Mouse (Mus musculus): ENCODE results near the gene Ascc3. TPM values are rescaled to one million over a fixed set of nuclear protein-coding genes. Genes with fewer than 3 reads are reported as not detected.

The Ascc3 gene
- polyA plus RNA-seq (2015; fragmentation: Nextera tagmentation; extraction: Ambion mirVana): 17.7 and 17.8 TPM in 2 replicates

DNA sequence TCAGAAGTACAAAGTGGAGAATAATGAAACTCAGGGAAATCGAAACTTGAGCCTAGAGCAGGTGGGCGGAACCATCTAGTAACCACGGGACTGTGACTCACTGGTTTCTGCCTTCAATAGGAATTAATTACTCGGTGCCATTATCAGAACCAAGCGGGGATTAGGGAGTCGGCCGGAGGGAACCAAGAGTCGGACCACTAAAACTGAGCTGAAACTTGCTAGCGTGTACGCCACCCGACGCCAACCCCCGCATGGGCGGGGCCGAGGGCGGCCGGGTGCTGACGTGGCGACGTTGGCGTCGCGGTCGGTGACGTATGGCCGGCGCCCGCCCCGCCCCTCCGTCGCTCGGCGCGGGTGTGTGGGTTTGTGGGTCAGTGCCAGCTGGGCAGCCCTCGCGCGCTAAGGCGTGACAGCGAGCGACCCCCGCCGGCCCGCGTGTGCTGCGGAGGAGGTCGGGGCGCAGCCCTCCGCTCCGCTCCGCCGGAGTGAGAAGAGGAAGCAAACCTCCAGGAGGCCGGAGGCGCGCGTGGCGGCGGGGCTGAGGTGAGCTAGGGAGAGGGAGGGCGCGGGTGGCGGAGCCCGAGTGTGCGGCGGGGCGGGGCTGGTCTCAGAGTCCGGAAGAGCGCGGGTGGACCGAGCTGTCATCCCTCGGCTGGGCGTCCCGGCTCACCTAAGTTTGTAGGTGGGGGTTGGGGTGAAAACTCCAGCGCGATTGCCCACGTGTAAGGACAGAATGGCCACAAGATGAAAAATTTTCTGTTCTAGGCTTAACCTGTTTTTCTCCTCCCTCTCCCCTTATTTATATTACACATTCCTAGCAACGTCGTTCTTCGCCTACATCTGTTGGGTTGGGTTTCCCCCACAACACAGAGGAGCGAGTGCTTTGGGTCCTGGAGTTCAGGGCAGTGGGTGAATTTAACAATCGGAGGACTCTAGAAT is at the start of gene Ascc3:
Gene Ascc3, plus strand, starts transcription at position 315 of the 939 bp plus-strand sequence.
- peak; percentile 100 for ATAC-seq (ENCODE audit: low FRiP score)
- Histone ChIP-seq H3K9me3 (no peaks in the 10 kb centered on the region), H3K4me2 (peak within 1 kb of the TSS; percentile 63), H3K4me1 (replicated peaks) (peaks cover 7% of the 10 kb centered on the region; the same call in 1 of the 2 replicates), H3K27ac (peak within 1 kb of the TSS; percentile 90), H3K9ac (peak within 1 kb of the TSS; percentile 80), H3K36me3 (no peaks in the 10 kb centered on the region), H3K4me3 (peak within 1 kb of the TSS; percentile 77), H3K27me3 (no peaks in the 10 kb centered on the region)
- under 1% methylated on average over 74 of the region's 79 CpGs for WGBS

DNA sequence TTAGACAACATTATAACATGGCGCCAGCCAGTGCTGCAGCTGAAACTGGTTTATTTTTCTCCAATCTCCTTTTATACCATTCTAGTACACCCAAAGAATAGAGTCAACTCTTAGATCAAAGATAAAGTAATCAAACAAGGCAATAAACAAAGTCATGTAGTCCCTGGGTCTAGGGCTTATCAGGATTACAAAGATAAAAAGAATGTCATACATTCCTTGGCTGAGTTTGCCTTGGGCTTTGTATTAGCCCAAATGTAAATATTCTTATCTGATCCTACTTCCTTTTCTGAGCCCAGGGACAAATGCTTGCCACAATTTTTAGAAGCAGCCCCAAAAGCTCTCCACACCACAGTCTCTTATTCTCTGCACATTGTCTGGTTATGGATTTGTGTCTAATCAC is 7.7 kb upstream of the Ascc3 start:
- Histone ChIP-seq H3K27ac (no peak overlapping the region), H3K4me3 (no peak overlapping the region), H3K9me3 (no peaks in the 10 kb centered on the region), H3K9ac (no peak overlapping the region), H3K27me3 (no peaks in the 10 kb centered on the region), H3K4me1 (replicated peaks) (no peaks in the 10 kb centered on the region), H3K36me3 (no peaks in the 10 kb centered on the region), H3K4me2 (no peak overlapping the region)
- 91% methylated on average over 1 of the region's 1 CpGs for WGBS
- no peak for ATAC-seq (ENCODE audit: low FRiP score)

- H3K27ac ChIP-seq: no peak overlapping the region
- no peak overlapping the region for H3K4me3 ChIP-seq
- H3K9me3 ChIP-seq: no peaks in the 10 kb centered on the region
- no peak overlapping the region for H3K9ac ChIP-seq
- H3K36me3 ChIP-seq: no peaks in the 10 kb centered on the region
- no peaks in the 10 kb centered on the region for H3K4me1 ChIP-seq (replicated peaks)
- ATAC-seq (ENCODE audit: low FRiP score): no peak
- no peaks in the 10 kb centered on the region for H3K27me3 ChIP-seq
- no peak overlapping the region for H3K4me2 ChIP-seq
- WGBS: 88% methylated on average over 1 of the region's 1 CpGs
These were observed 5.9 kb upstream of the Ascc3 start for GRCm38 (mm10) chr10:50586556-50586955.

- Histone ChIP-seq H3K4me2 (peak overlapping the region; percentile 63), H3K27ac (no peak overlapping the region), H3K9ac (peak overlapping the region; percentile 80), H3K4me3 (peak overlapping the region; percentile 77), H3K36me3 (no peaks in the 10 kb centered on the region), H3K9me3 (no peaks in the 10 kb centered on the region), H3K27me3 (no peaks in the 10 kb centered on the region), H3K4me1 (replicated peaks) (peaks cover 10% of the 10 kb centered on the region; the same call in 1 of the 2 replicates)
- WGBS: 77% methylated on average over 12 of the region's 12 CpGs
- no peak for ATAC-seq (ENCODE audit: low FRiP score)
These were observed 902 bp downstream of the Ascc3 start for GRCm38 (mm10) chr10:50593371-50593770.

- Histone ChIP-seq H3K36me3 (no peaks in the 10 kb centered on the region), H3K4me2 (no peak overlapping the region), H3K4me1 (replicated peaks) (peaks cover 10% of the 10 kb centered on the region; the same call in 1 of the 2 replicates), H3K9me3 (no peaks in the 10 kb centered on the region), H3K27me3 (no peaks in the 10 kb centered on the region), H3K4me3 (no peak overlapping the region), H3K27ac (no peak overlapping the region), H3K9ac (no peak overlapping the region)
- ATAC-seq (ENCODE audit: low FRiP score): no peak
These were observed 2.9 kb downstream of the Ascc3 start for GRCm38 (mm10) chr10:50595340-50595739.

DNA sequence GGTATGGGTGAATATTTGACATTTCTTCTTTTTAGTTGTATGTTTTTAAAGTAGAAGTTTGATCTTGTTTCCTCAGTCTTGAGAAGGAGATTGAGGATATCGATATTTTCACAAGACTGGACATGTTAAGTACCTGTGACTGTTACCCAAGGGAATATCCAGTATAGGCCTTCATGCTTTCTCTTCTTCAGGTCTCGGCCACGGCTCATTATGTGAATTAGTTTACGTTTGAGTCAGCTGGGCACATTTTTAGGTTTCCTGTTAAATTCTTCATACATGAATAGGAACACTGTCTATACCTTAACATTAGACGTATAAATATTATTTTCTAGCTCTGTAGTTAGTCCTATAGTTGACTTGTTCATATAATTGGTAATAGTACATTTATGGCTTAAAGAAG is 12.4 kb downstream of the Ascc3 start:
- H3K36me3 ChIP-seq: no peaks in the 10 kb centered on the region; the same call in 1 of the 2 replicates
- H3K4me1 ChIP-seq (replicated peaks): no peaks in the 10 kb centered on the region
- H3K4me3 ChIP-seq: no peak overlapping the region
- no peak overlapping the region for H3K27ac ChIP-seq
- H3K27me3 ChIP-seq: no peaks in the 10 kb centered on the region
- ATAC-seq (ENCODE audit: low FRiP score): no peak
- WGBS: 90% methylated on average over 5 of the region's 5 CpGs
- no peak overlapping the region for H3K9ac ChIP-seq
- H3K9me3 ChIP-seq: peaks cover 3% of the 10 kb centered on the region; the same call in 1 of the 2 replicates
- no peak overlapping the region for H3K4me2 ChIP-seq

- H3K4me2 ChIP-seq: no peak overlapping the region
- no peaks in the 10 kb centered on the region for H3K27me3 ChIP-seq
- no peak overlapping the region for H3K9ac ChIP-seq
- no peak overlapping the region for H3K4me3 ChIP-seq
- ATAC-seq (ENCODE audit: low FRiP score): no peak
- H3K4me1 ChIP-seq (replicated peaks): no peaks in the 10 kb centered on the region
- no peak overlapping the region for H3K27ac ChIP-seq
- 96% methylated on average over 9 of the region's 9 CpGs for WGBS
- peaks cover 8% of the 10 kb centered on the region for H3K36me3 ChIP-seq
- no peaks in the 10 kb centered on the region for H3K9me3 ChIP-seq
These were observed 21.4 kb downstream of the Ascc3 start for GRCm38 (mm10) chr10:50613840-50614239.

- H3K4me2 ChIP-seq: no peak overlapping the region
- H3K9ac ChIP-seq: no peak overlapping the region
- WGBS: 55% methylated on average over 1 of the region's 1 CpGs
- H3K9me3 ChIP-seq: peaks cover 3% of the 10 kb centered on the region; the same call in 1 of the 2 replicates
- no peaks in the 10 kb centered on the region for H3K27me3 ChIP-seq
- peaks cover 19% of the 10 kb centered on the region for H3K36me3 ChIP-seq
- H3K4me1 ChIP-seq (replicated peaks): no peaks in the 10 kb centered on the region
- ATAC-seq (ENCODE audit: low FRiP score): no peak
- H3K4me3 ChIP-seq: no peak overlapping the region
- no peak overlapping the region for H3K27ac ChIP-seq
These were observed 33.4 kb downstream of the Ascc3 start for GRCm38 (mm10) chr10:50625874-50626273.

DNA sequence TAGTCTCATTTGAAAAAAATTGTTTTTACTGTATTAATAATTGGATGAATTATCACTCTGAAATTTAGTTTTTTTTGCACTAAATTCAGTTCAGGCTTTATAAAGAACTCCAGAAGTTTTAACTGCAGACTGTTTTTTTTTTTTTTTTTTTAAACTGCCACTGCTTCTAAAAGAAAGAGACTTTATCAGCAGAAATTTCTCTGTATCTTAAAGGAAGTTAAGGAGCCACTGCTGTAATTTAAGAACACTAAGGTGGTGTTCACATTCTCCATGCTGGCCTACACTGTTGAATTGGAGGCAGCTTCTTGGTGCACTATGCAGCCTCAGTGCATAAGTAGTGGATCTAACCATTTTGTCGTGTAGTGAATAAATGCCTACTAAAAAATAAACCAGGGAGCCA is 47.1 kb downstream of the Ascc3 start:
- H3K4me1 ChIP-seq (replicated peaks): no peaks in the 10 kb centered on the region
- no peak for ATAC-seq (ENCODE audit: low FRiP score)
- H3K36me3 ChIP-seq: 0 out of 2 replicates have a peak, but pooled peaks cover 5% of the 10 kb centered on the region
- no peaks in the 10 kb centered on the region for H3K9me3 ChIP-seq
- no peak overlapping the region for H3K9ac ChIP-seq
- H3K4me3 ChIP-seq: no peak overlapping the region
- WGBS: 89% methylated on average over 1 of the region's 1 CpGs
- no peaks in the 10 kb centered on the region for H3K27me3 ChIP-seq
- no peak overlapping the region for H3K27ac ChIP-seq
- no peak overlapping the region for H3K4me2 ChIP-seq

- no peaks in the 10 kb centered on the region for H3K9me3 ChIP-seq
- peaks cover 22% of the 10 kb centered on the region for H3K36me3 ChIP-seq
- H3K4me2 ChIP-seq: no peak overlapping the region
- no peaks in the 10 kb centered on the region for H3K4me1 ChIP-seq (replicated peaks)
- no peaks in the 10 kb centered on the region for H3K27me3 ChIP-seq
- no peak overlapping the region for H3K27ac ChIP-seq
- no peak for ATAC-seq (ENCODE audit: low FRiP score)
- H3K9ac ChIP-seq: no peak overlapping the region
- 92% methylated on average over 8 of the region's 8 CpGs for WGBS
- no peak overlapping the region for H3K4me3 ChIP-seq
These were observed 58.1 kb downstream of the Ascc3 start for GRCm38 (mm10) chr10:50650612-50651011.

- Histone ChIP-seq H3K9me3 (no peaks in the 10 kb centered on the region), H3K4me3 (no peak overlapping the region), H3K27ac (no peak overlapping the region), H3K4me2 (no peak overlapping the region), H3K4me1 (replicated peaks) (no peaks in the 10 kb centered on the region), H3K27me3 (no peaks in the 10 kb centered on the region), H3K36me3 (peaks cover 21% of the 10 kb centered on the region), H3K9ac (no peak overlapping the region)
- no peak for ATAC-seq (ENCODE audit: low FRiP score)
- 99% methylated on average over 3 of the region's 3 CpGs for WGBS
These were observed 61.1 kb downstream of the Ascc3 start for GRCm38 (mm10) chr10:50653551-50653950.

- Histone ChIP-seq H3K4me1 (replicated peaks) (no peaks in the 10 kb centered on the region), H3K4me2 (no peak overlapping the region), H3K4me3 (no peak overlapping the region), H3K36me3 (peaks cover 15% of the 10 kb centered on the region), H3K9me3 (no peaks in the 10 kb centered on the region), H3K27ac (no peak overlapping the region), H3K27me3 (no peaks in the 10 kb centered on the region), H3K9ac (no peak overlapping the region)
- WGBS: 61% methylated on average over 1 of the region's 1 CpGs
- ATAC-seq (ENCODE audit: low FRiP score): peak; percentile 49; the same call in 1 of the 2 replicates
These were observed 64.9 kb downstream of the Ascc3 start for GRCm38 (mm10) chr10:50657352-50657751.

- no peaks in the 10 kb centered on the region for H3K9me3 ChIP-seq
- H3K4me2 ChIP-seq: no peak overlapping the region
- 0 out of 2 replicates have a peak, but pooled peaks cover 2% of the 10 kb centered on the region for H3K36me3 ChIP-seq
- WGBS: 51% methylated on average over 5 of the region's 5 CpGs
- no peak overlapping the region for H3K27ac ChIP-seq
- no peak overlapping the region for H3K4me3 ChIP-seq
- no peaks in the 10 kb centered on the region for H3K27me3 ChIP-seq
- ATAC-seq (ENCODE audit: low FRiP score): no peak
- H3K4me1 ChIP-seq (replicated peaks): no peaks in the 10 kb centered on the region
- H3K9ac ChIP-seq: no peak overlapping the region
These were observed 79.0 kb downstream of the Ascc3 start for GRCm38 (mm10) chr10:50671517-50671916.

Data from hindbrain, embryonic 13.5 days (tissue).